In genomic region chr9:78009382-78009781, GRCm38 (mm10) we compare ENCODE assay signal across 34 mouse cellular contexts. TPM values are rescaled to one million over a fixed set of nuclear protein-coding genes. Genes with fewer than 3 reads are reported as not detected.
DNase-seq lines count a peak whose midpoint lies in the region; ATAC-seq and TF ChIP-seq lines count a peak whose summit lies in the region.
"Had no signal": no experiment of that assay in that cellular context is flagged by ENCODE, and none has a peak within 500 bp of the region (broad histone marks: within the 10 kb centered on the region; RNA-seq: fewer than 3 reads in every experiment).

No protein-coding gene starts in this region.

- intact Hi-C loops in gastrocnemius, postnatal 14 days (cut with DNase I; ENCODE audit: low total_unique reads), result loop anchor here (5.0 kb wide), 1 partner anchor 202 kb away; no protein-coding TSS in a partner anchor

- no peak for TF ChIP-seq POLR2A in lung, adult 2 months (IDR thresholded peaks at IDR 0.05; ENCODE audit: borderline replicate concordance, extremely low read depth, low read depth, low read length)

- no peak overlapping the region for H3K4me3 ChIP-seq in lung, adult 2 months (replicated peaks; ENCODE audit: extremely low read depth, low read depth, low read length)
- H3K4me3 ChIP-seq in lung, embryonic 15.5 days, result no peak overlapping the region
- no peak overlapping the region for H3K4me3 ChIP-seq in hindbrain, embryonic 12.5 days
- H3K4me3 ChIP-seq: embryonic facial prominence, embryonic 12.5 days; embryonic facial prominence, embryonic 15.5 days; heart, adult 2 months; heart, embryonic 10.5 days; heart, embryonic 13.5 days; hindbrain, embryonic 15.5 days had no signal

- no peak overlapping the region for H3K9ac ChIP-seq in lung, embryonic 15.5 days
- no peak overlapping the region for H3K9ac ChIP-seq in hindbrain, embryonic 12.5 days
- H3K9ac ChIP-seq: embryonic facial prominence, embryonic 12.5 days; embryonic facial prominence, embryonic 15.5 days; forebrain, postnatal 0 days; heart, embryonic 13.5 days; hindbrain, embryonic 15.5 days had no signal

- no peaks in the 10 kb centered on the region for H3K27me3 ChIP-seq in lung, embryonic 15.5 days
- H3K27me3 ChIP-seq in hindbrain, embryonic 12.5 days, result no peaks in the 10 kb centered on the region
- H3K27me3 ChIP-seq: embryonic facial prominence, embryonic 12.5 days; embryonic facial prominence, embryonic 15.5 days; heart, embryonic 13.5 days; hindbrain, embryonic 15.5 days had no signal

- H3K4me2 ChIP-seq in lung, embryonic 15.5 days, result no peak overlapping the region
- no peak overlapping the region for H3K4me2 ChIP-seq in hindbrain, embryonic 12.5 days (replicated peaks)
- H3K4me2 ChIP-seq: embryonic facial prominence, embryonic 12.5 days; embryonic facial prominence, embryonic 15.5 days; heart, embryonic 13.5 days; hindbrain, embryonic 15.5 days had no signal

- no peaks in the 10 kb centered on the region for H3K36me3 ChIP-seq in lung, embryonic 15.5 days
- H3K36me3 ChIP-seq in hindbrain, embryonic 12.5 days, result no peaks in the 10 kb centered on the region
- H3K36me3 ChIP-seq: embryonic facial prominence, embryonic 12.5 days; embryonic facial prominence, embryonic 15.5 days; heart, embryonic 10.5 days; heart, embryonic 13.5 days; hindbrain, embryonic 15.5 days had no signal

- DNase-seq in lung, adult 2 months, result peak; percentile 74
- DNase-seq in lung, postnatal 10 days, result peak; percentile 68
- DNase-seq in lung, postnatal 36 days, result peak; percentile 89
- DNase-seq in right cerebral cortex, adult 2 months (ENCODE audit: low spot score in 2 of 2), result no peak
- DNase-seq in kidney, adult 11 months, result no peak
- DNase-seq in gastrocnemius, postnatal 14 days, result no peak
- DNase-seq: adrenal gland, adult 2 months; adrenal gland, postnatal 14 days; cerebellum, adult 11-12 months; cerebellum, adult 8-10 months; cerebellum, postnatal 14 days; forebrain, postnatal 0 days; gastrocnemius, postnatal 36 days; heart, adult 2 months; heart, postnatal 14 days; heart, postnatal 4 days had no signal

- H3K27ac ChIP-seq in lung, embryonic 15.5 days, result peak overlapping the region; percentile 53
- no peak overlapping the region for H3K27ac ChIP-seq in hindbrain, embryonic 12.5 days
- H3K27ac ChIP-seq: embryonic facial prominence, embryonic 12.5 days; embryonic facial prominence, embryonic 15.5 days; heart, adult 2 months; heart, embryonic 10.5 days; heart, embryonic 13.5 days; hindbrain, embryonic 15.5 days had no signal

- H3K4me1 ChIP-seq in lung, adult 2 months (ENCODE audit: control insufficient read depth, insufficient read depth, low read length), result peaks cover 5% of the 10 kb centered on the region
- H3K4me1 ChIP-seq in lung, embryonic 15.5 days, result peaks cover 11% of the 10 kb centered on the region
- peaks cover 3% of the 10 kb centered on the region; the same call in 1 of the 2 replicates for H3K4me1 ChIP-seq in hindbrain, embryonic 12.5 days
- H3K4me1 ChIP-seq: embryonic facial prominence, embryonic 12.5 days; hindbrain, embryonic 15.5 days had no signal

- ATAC-seq in lung, embryonic 15.5 days (ENCODE audit: borderline replicate concordance, extremely low read depth, low FRiP score, low TSS enrichment), result no peak
- no peak for ATAC-seq in hindbrain, embryonic 12.5 days (ENCODE audit: low FRiP score)
- ATAC-seq: forebrain, embryonic 14.5 days; forebrain, postnatal 0 days had no signal

- TF ChIP-seq CTCF in lung, adult 2 months (IDR thresholded peaks at IDR 0.05; ENCODE audit: insufficient read depth, low read length), result no peak

- H3K9me3 ChIP-seq in lung, embryonic 15.5 days, result no peaks in the 10 kb centered on the region
- H3K9me3 ChIP-seq in hindbrain, embryonic 12.5 days (replicated peaks), result no peaks in the 10 kb centered on the region
- H3K9me3 ChIP-seq: embryonic facial prominence, embryonic 12.5 days; embryonic facial prominence, embryonic 15.5 days; heart, embryonic 10.5 days; heart, embryonic 13.5 days; hindbrain, embryonic 15.5 days had no signal

- WGBS in lung, adult 2 months, result 65% methylated on average over 7 of the region's 7 CpGs
- WGBS in lung, embryonic 15.5 days, result 58% methylated on average over 7 of the region's 7 CpGs
- WGBS in hindbrain, embryonic 12.5 days, result 90% methylated on average over 7 of the region's 7 CpGs

RNA-seq across cellular contexts. Expression of gene Gcm1, which starts 42.3 kb away (rescaled TPM):
- not detected in 2 replicates for polyA plus RNA-seq in lung, adult 2 months (2012; rRNA removed)
- 0.31 and 0.36 TPM in 2 replicates for polyA plus RNA-seq in lung, embryonic 15.5 days (2015; fragmentation: Nextera tagmentation; extraction: Ambion mirVana)
- polyA plus RNA-seq in hindbrain, embryonic 12.5 days (2016; fragmentation: Nextera tagmentation; extraction: Ambion mirVana), result not detected in 2 replicates
- total RNA-seq in gastrocnemius, postnatal 14 days (2021), result not detected
- total RNA-seq: adrenal gland, adult 2 months; adrenal gland, postnatal 14 days; adrenal gland, postnatal 4 days; common myeloid progenitor, adult 5-6 weeks; forebrain, postnatal 0 days; gastrocnemius, adult 8-10 months; gastrocnemius, postnatal 36 days; granulocyte monocyte progenitor cell, adult 5-6 weeks; heart, adult 2 months; heart, postnatal 14 days; heart, postnatal 4 days; MEL had no signal
- polyA plus RNA-seq: adrenal gland, adult 2 months; C2C12; CD4-positive, CD25-positive, alpha-beta regulatory T cell, adult 4 months; embryonic facial prominence, embryonic 15.5 days; forebrain, embryonic 11.5 days; forebrain, embryonic 14.5 days; forebrain, postnatal 0 days; frontal cortex, adult 2 months; heart, adult 2 months; heart, embryonic 10.5 days; heart, embryonic 13.5 days; hindbrain, embryonic 11.5 days; hindbrain, embryonic 15.5 days had no signal

Comparison
In these comparisons a context has a peak if more than half of its experiments do, and no peak if none do; other contexts are left out.
1. DNase-seq: peak in lung, adult 2 months (single experiment), lung, postnatal 10 days (single experiment) and lung, postnatal 36 days (single experiment); none in right cerebral cortex, adult 2 months (0 of 2), kidney, adult 11 months (single experiment) and gastrocnemius, postnatal 14 days (single experiment).